Comparison of ENCODE assay signal across 8 mouse cellular contexts in the genomic region with DNA sequence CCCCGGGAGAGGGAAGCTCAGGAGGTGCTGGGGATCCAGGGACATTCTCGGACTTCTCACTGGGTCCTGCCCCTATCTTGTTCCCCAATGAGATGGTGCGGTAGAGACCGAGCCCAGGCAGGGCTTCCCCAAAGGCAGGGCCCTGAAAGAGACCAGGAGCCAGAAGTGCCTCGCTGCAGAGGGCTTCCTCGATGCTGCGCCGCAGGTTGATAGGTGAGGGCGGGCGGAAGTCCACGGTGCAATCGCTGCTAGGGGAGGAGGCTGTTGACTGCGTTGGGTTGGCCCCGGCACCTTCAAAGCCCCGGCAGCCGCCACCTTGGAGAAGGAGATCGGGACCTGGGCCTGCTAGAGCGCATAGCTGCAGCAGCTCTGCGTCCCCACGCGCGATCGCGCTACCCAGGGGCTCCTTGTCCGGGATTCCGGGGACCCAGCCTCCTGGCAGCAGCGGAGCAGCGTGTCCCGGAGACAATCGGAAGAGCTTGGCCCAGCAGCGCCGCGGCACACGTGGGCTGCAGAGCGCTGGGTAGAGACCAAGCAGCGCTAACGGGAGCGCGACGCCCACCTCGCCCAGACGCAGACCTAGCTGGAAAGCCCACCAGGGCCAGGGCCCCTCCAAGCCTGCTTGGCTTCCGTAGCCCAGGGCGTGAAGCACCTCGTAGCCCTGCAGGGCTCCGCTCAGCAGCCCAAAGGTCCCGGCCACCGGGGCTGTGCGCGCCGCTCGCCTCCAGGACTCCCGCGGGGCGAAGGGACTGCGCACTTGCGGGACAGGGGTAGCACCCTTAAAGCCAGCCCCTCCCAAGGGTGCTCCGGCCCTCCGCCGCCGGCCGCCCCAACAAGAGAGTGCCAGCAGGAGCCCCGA. TPM values are rescaled to one million over a fixed set of nuclear protein-coding genes. Genes with fewer than 3 reads are reported as not detected.
A peak's percentile ranks its signal among the peaks of the same experiment; 100 is the strongest.
DNase-seq lines count a peak whose midpoint lies in the region; ATAC-seq and TF ChIP-seq lines count a peak whose summit lies in the region.

No protein-coding gene starts in this region.

- H3K4me2 ChIP-seq in forebrain, embryonic 14.5 days (ENCODE audit: low read length): peak overlapping the region; percentile 99
- H3K4me2 ChIP-seq in intestine, postnatal 0 days (replicated peaks; ENCODE audit: low read depth): peak overlapping the region; percentile 99
- H3K4me2 ChIP-seq in lung, postnatal 0 days (replicated peaks; ENCODE audit: low read depth, low read length): peak overlapping the region; percentile 85

- peak overlapping the region; percentile 57 for H3K4me3 ChIP-seq in brown adipose tissue, adult 24 weeks (ENCODE audit: insufficient read depth, low read depth, low read length)
- H3K4me3 ChIP-seq in forebrain, embryonic 14.5 days (ENCODE audit: low read depth, low read length): peak overlapping the region; percentile 50
- peak overlapping the region; percentile 55 for H3K4me3 ChIP-seq in intestine, postnatal 0 days (ENCODE audit: low read depth, low read length)
- H3K4me3 ChIP-seq in lung, postnatal 0 days (ENCODE audit: low read depth, low read length): peak overlapping the region; percentile 39

- H3K9ac ChIP-seq in forebrain, embryonic 14.5 days (ENCODE audit: low read length): peak overlapping the region; percentile 72
- peak overlapping the region; percentile 26; the same call in 1 of the 2 replicates for H3K9ac ChIP-seq in intestine, postnatal 0 days (ENCODE audit: low read depth, low read length)
- H3K9ac ChIP-seq in lung, postnatal 0 days (replicated peaks; ENCODE audit: low read depth): no peak overlapping the region

- intact Hi-C loops in left cerebral cortex, postnatal 36 days (cut with DNase I): no loop called here
- intact Hi-C loops in left cerebral cortex, postnatal 25 days (cut with DNase I): no loop called here

- under 1% methylated on average over 58 of the region's 63 CpGs for WGBS in forebrain, embryonic 14.5 days
- WGBS in intestine, postnatal 0 days: under 1% methylated on average over 62 of the region's 63 CpGs
- under 1% methylated on average over 56 of the region's 63 CpGs for WGBS in lung, postnatal 0 days

- H3K27ac ChIP-seq in brown adipose tissue, adult 24 weeks (replicated peaks; ENCODE audit: low read depth, low read length): no peak overlapping the region
- no peak overlapping the region for H3K27ac ChIP-seq in forebrain, embryonic 14.5 days (ENCODE audit: low read depth, low read length)
- H3K27ac ChIP-seq in intestine, postnatal 0 days (ENCODE audit: low read depth, low read length): no peak overlapping the region
- no peak overlapping the region for H3K27ac ChIP-seq in lung, postnatal 0 days (ENCODE audit: low read length)

- H3K9me3 ChIP-seq in forebrain, embryonic 14.5 days (replicated peaks; ENCODE audit: control insufficient read depth, low read length): no peaks in the 10 kb centered on the region
- no peaks in the 10 kb centered on the region for H3K9me3 ChIP-seq in intestine, postnatal 0 days (ENCODE audit: control insufficient read depth)
- H3K9me3 ChIP-seq in lung, postnatal 0 days (ENCODE audit: low read length): no peaks in the 10 kb centered on the region

- H3K36me3 ChIP-seq in forebrain, embryonic 14.5 days (ENCODE audit: control insufficient read depth, insufficient read depth, low read length): no peaks in the 10 kb centered on the region
- H3K36me3 ChIP-seq in intestine, postnatal 0 days (ENCODE audit: control insufficient read depth, insufficient read depth): no peaks in the 10 kb centered on the region
- no peaks in the 10 kb centered on the region; the same call in 1 of the 2 replicates for H3K36me3 ChIP-seq in lung, postnatal 0 days (ENCODE audit: insufficient read depth, low read length)

- DNase-seq in left cerebral cortex, postnatal 36 days (ENCODE audit: low spot score in 2 of 2): peak; percentile 28 to 32
- DNase-seq in left cerebral cortex, postnatal 25 days (ENCODE audit: low spot score in 2 of 2): no peak
- DNase-seq in forebrain, embryonic 14.5 days (ENCODE audit: low spot score): peak; percentile 54
- DNase-seq in lung, postnatal 0 days (ENCODE audit: low spot score): peak; percentile 12
- DNase-seq in retina, embryonic 14.5 days (ENCODE audit: low spot score): peak; percentile 47
- no peak for DNase-seq in left cerebral cortex, adult 8-10 months (ENCODE audit: low spot score in 2 of 2)

- peaks cover 25% of the 10 kb centered on the region for H3K27me3 ChIP-seq in forebrain, embryonic 14.5 days (replicated peaks; ENCODE audit: control insufficient read depth, insufficient read depth, low read length)
- H3K27me3 ChIP-seq in intestine, postnatal 0 days (replicated peaks; ENCODE audit: control insufficient read depth, insufficient read depth, low read length): peaks cover 63% of the 10 kb centered on the region
- peaks cover 38% of the 10 kb centered on the region for H3K27me3 ChIP-seq in lung, postnatal 0 days (replicated peaks; ENCODE audit: insufficient read depth, low read length)

- no peak for TF ChIP-seq EP300 in lung, postnatal 0 days (IDR thresholded peaks at IDR 0.05)

- TF ChIP-seq CTCF in intestine, postnatal 0 days (IDR thresholded peaks at IDR 0.05; ENCODE audit: low read depth): no peak
- TF ChIP-seq CTCF in lung, postnatal 0 days (IDR thresholded peaks at IDR 0.05): no peak

- H3K4me1 ChIP-seq in brown adipose tissue, adult 24 weeks (ENCODE audit: control insufficient read depth, insufficient read depth, insufficient read length, low read length): no peaks in the 10 kb centered on the region
- H3K4me1 ChIP-seq in forebrain, embryonic 14.5 days (ENCODE audit: control insufficient read depth, insufficient read depth, low read length): no peaks in the 10 kb centered on the region; the same call in 1 of the 2 replicates
- peaks cover 14% of the 10 kb centered on the region for H3K4me1 ChIP-seq in intestine, postnatal 0 days (replicated peaks; ENCODE audit: control insufficient read depth, insufficient read depth, low read length)
- peaks cover 10% of the 10 kb centered on the region for H3K4me1 ChIP-seq in lung, postnatal 0 days (ENCODE audit: insufficient read depth, low read depth, low read length)

- ATAC-seq in forebrain, embryonic 14.5 days: peak; percentile 68
- peak; percentile 70 for ATAC-seq in intestine, postnatal 0 days
- peak; percentile 14 for ATAC-seq in lung, postnatal 0 days

RNA-seq across cellular contexts. Expression of gene Rbm28, which starts 5.5 kb away (rescaled TPM):
- total RNA-seq in left cerebral cortex, postnatal 36 days (2021): 10 to 100 TPM; 32.1 to 57.4 TPM
- total RNA-seq in left cerebral cortex, postnatal 25 days (2021): 10 to 100 TPM; 38.7 to 45.7 TPM
- 29.0 and 33.8 TPM in 2 replicates for polyA plus RNA-seq in brown adipose tissue, adult 24 weeks (2012; ENCODE audit: insufficient read depth, insufficient read length, missing spikeins)
- 34.3 and 36.6 TPM in 2 replicates for polyA plus RNA-seq in forebrain, embryonic 14.5 days (2014; fragmentation: Nextera tagmentation; extraction: Ambion mirVana)
- polyA plus RNA-seq in intestine, postnatal 0 days (2015; fragmentation: Nextera tagmentation; extraction: Ambion mirVana): 9.8 and 12.2 TPM in 2 replicates
- 16.9 and 19.1 TPM in 2 replicates for polyA plus RNA-seq in lung, postnatal 0 days (2015; fragmentation: Nextera tagmentation; extraction: Ambion mirVana)
- 10 to 100 TPM; 29.5 to 37.0 (median 34.2) TPM for total RNA-seq in left cerebral cortex, adult 8-10 months (2022)

RNA-seq across cellular contexts. Expression of gene Prrt4, which starts 9.1 kb away (rescaled TPM):
- 1 to 10 TPM; 2.9 to 3.1 TPM for total RNA-seq in left cerebral cortex, postnatal 36 days (2021)
- total RNA-seq in left cerebral cortex, postnatal 25 days (2021): 1 to 10 TPM; 2.4 to 2.9 TPM
- polyA plus RNA-seq in brown adipose tissue, adult 24 weeks (2012; ENCODE audit: insufficient read depth, insufficient read length, missing spikeins): 1.5 and 1.6 TPM in 2 replicates
- 1.9 and 3.8 TPM in 2 replicates for polyA plus RNA-seq in forebrain, embryonic 14.5 days (2014; fragmentation: Nextera tagmentation; extraction: Ambion mirVana)
- polyA plus RNA-seq in intestine, postnatal 0 days (2015; fragmentation: Nextera tagmentation; extraction: Ambion mirVana): 0.23 and 0.29 TPM in 2 replicates
- 2.0 and 2.5 TPM in 2 replicates for polyA plus RNA-seq in lung, postnatal 0 days (2015; fragmentation: Nextera tagmentation; extraction: Ambion mirVana)
- total RNA-seq in left cerebral cortex, adult 8-10 months (2022): 1 to 10 TPM; 3.8 to 4.7 (median 4.4) TPM

RNA-seq across cellular contexts. Expression of gene Impdh1, which starts 45.9 kb away (rescaled TPM):
- 10 to 100 TPM; 63.5 to 69.7 TPM for total RNA-seq in left cerebral cortex, postnatal 36 days (2021)
- total RNA-seq in left cerebral cortex, postnatal 25 days (2021): 10 to 100 TPM; 66.1 to 68.8 TPM
- polyA plus RNA-seq in brown adipose tissue, adult 24 weeks (2012; ENCODE audit: insufficient read depth, insufficient read length, missing spikeins): 68.7 and 105 TPM in 2 replicates
- polyA plus RNA-seq in forebrain, embryonic 14.5 days (2014; fragmentation: Nextera tagmentation; extraction: Ambion mirVana): 34.5 and 50.2 TPM in 2 replicates
- 10.6 and 11.7 TPM in 2 replicates for polyA plus RNA-seq in intestine, postnatal 0 days (2015; fragmentation: Nextera tagmentation; extraction: Ambion mirVana)
- polyA plus RNA-seq in lung, postnatal 0 days (2015; fragmentation: Nextera tagmentation; extraction: Ambion mirVana): 93.8 and 106 TPM in 2 replicates
- 10 to 100 TPM; 52.5 to 72.2 (median 59.0) TPM for total RNA-seq in left cerebral cortex, adult 8-10 months (2022)

Comparison
In these comparisons a context has a peak if more than half of its experiments do, and no peak if none do; other contexts are left out.
1. DNase-seq: peak in left cerebral cortex, postnatal 36 days (2 of 2), forebrain, embryonic 14.5 days (single experiment), lung, postnatal 0 days (single experiment) and retina, embryonic 14.5 days (single experiment); none in left cerebral cortex, postnatal 25 days (0 of 2) and left cerebral cortex, adult 8-10 months (0 of 2).
2. ATAC-seq: peak in every context shown above with its lines; median percentile 70 in intestine, postnatal 0 days; 68 in forebrain, embryonic 14.5 days; 14 in lung, postnatal 0 days.
3. Peak in every context shown above with its lines, with median percentiles within 50 percentile points of each other: H3K4me3 ChIP-seq and H3K4me2 ChIP-seq.